Mouse (Mus musculus) small intestine, adult 2 months (tissue): ENCODE results near the gene Tmem245.

ENCODE experiments used
- CTCF ChIP-seq: fragments of 200-500 bp; IDR thresholded peaks from 2 replicates; pipeline ENCODE4 v1.5.1; 2012; ENCODE audit warnings: low read depth, mild to moderate bottlenecking, control low read depth, inconsistent platforms, low read length, moderate library complexity, mixed read lengths; ENCODE audit not compliant: insufficient replicate concordance, insufficient read length; ENCODE audit errors: extremely low read depth
- POLR2A ChIP-seq: fragments of 200-500 bp; IDR thresholded peaks from 2 replicates; pipeline ENCODE4 v1.6.1; 2012; ENCODE audit warnings: low read depth, mild to moderate bottlenecking, control low read depth, inconsistent platforms, low read length, moderate library complexity

DNA sequence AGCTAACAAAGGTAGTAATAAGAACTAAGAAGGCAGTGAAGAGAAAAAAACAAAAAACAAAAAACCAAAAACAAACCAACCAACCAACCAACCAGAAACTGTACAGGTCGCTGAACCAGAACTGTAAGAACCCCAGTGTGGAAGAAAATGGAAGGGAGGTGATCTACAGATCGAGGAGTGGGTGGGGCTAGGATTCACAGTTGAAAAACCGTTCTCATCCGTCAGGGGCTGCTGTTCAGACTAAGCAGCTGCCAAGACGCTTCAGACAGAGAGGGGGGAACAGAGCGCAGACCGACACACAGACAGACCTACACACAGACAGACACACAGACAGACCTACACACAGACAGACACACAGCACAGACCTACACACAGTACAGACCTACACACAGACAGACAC is 104.7 kb downstream of the Tmem245 start:
- TF ChIP-seq CTCF (no peak), POLR2A (no peak)
